In genomic region chr14:49238206-49238605, GRCm38 (mm10) we compare ENCODE assay signal across 8 mouse cellular contexts. TPM values are rescaled to one million over a fixed set of nuclear protein-coding genes. Genes with fewer than 3 reads are reported as not detected.
DNase-seq lines count a peak whose midpoint lies in the region; ATAC-seq and TF ChIP-seq lines count a peak whose summit lies in the region.

No protein-coding gene starts in this region.

- no peak overlapping the region for H3K9ac ChIP-seq in kidney, embryonic 14.5 days (ENCODE audit: low read depth, low read length)
- no peak overlapping the region for H3K9ac ChIP-seq in limb, embryonic 11.5 days (ENCODE audit: low read length)
- H3K9ac ChIP-seq in neural tube, embryonic 11.5 days (ENCODE audit: low read length) = no peak overlapping the region

- no peak overlapping the region for H3K4me2 ChIP-seq in kidney, embryonic 14.5 days (replicated peaks; ENCODE audit: low read depth, low read length)
- no peak overlapping the region for H3K4me2 ChIP-seq in limb, embryonic 11.5 days (ENCODE audit: low read depth, severe bottlenecking)
- no peak overlapping the region for H3K4me2 ChIP-seq in neural tube, embryonic 11.5 days (ENCODE audit: low read depth)

- H3K4me1 ChIP-seq in cortical plate, adult 2 months (ENCODE audit: control insufficient read depth, insufficient read depth, low read length) = no peaks in the 10 kb centered on the region
- H3K4me1 ChIP-seq in kidney, embryonic 14.5 days (ENCODE audit: control insufficient read depth, insufficient read depth, low read length) = no peaks in the 10 kb centered on the region
- no peaks in the 10 kb centered on the region for H3K4me1 ChIP-seq in limb, embryonic 11.5 days (ENCODE audit: control insufficient read depth, insufficient read depth, low read length)
- H3K4me1 ChIP-seq in neural tube, embryonic 11.5 days (ENCODE audit: control insufficient read depth, insufficient read depth, low read length) = no peaks in the 10 kb centered on the region

- TF ChIP-seq POLR2A in cortical plate, adult 2 months (IDR thresholded peaks at IDR 0.05; ENCODE audit: extremely low read depth, insufficient read depth, low read length) = no peak

- no peaks in the 10 kb centered on the region for H3K9me3 ChIP-seq in kidney, embryonic 14.5 days (ENCODE audit: control insufficient read depth, low read length)
- no peaks in the 10 kb centered on the region for H3K9me3 ChIP-seq in limb, embryonic 11.5 days (ENCODE audit: control insufficient read depth, low read length)
- H3K9me3 ChIP-seq in neural tube, embryonic 11.5 days (ENCODE audit: control insufficient read depth, low read length) = no peaks in the 10 kb centered on the region

- H3K27me3 ChIP-seq in kidney, embryonic 14.5 days (ENCODE audit: control insufficient read depth, insufficient read depth, low read length) = no peaks in the 10 kb centered on the region
- no peaks in the 10 kb centered on the region for H3K27me3 ChIP-seq in limb, embryonic 11.5 days (ENCODE audit: control insufficient read depth, insufficient read depth, low read length)
- H3K27me3 ChIP-seq in neural tube, embryonic 11.5 days (ENCODE audit: control insufficient read depth, insufficient read depth, low read length) = no peaks in the 10 kb centered on the region

- TF ChIP-seq CTCF in cortical plate, adult 2 months (IDR thresholded peaks at IDR 0.05; ENCODE audit: extremely low read depth, insufficient read depth, low read length) = peak; percentile 93

- WGBS in kidney, embryonic 14.5 days = 36% methylated on average over 11 of the region's 11 CpGs
- WGBS in limb, embryonic 11.5 days = 29% methylated on average over 11 of the region's 11 CpGs
- WGBS in neural tube, embryonic 11.5 days = 38% methylated on average over 11 of the region's 11 CpGs

- DNase-seq in 3T3-L1 (ENCODE audit: low read depth, low spot score) = peak; percentile 68
- peak; percentile 56 to 83 for DNase-seq in adrenal gland, adult (ENCODE audit: inconsistent age in 2 of 2, low spot score in 1 of 2)
- peak; percentile 42 to 63 for DNase-seq in heart, adult 18-20 months
- peak; percentile 65 for DNase-seq in limb, embryonic 11.5 days (ENCODE audit: low spot score)
- peak; percentile 54 for DNase-seq in neural tube, embryonic 11.5 days (ENCODE audit: low spot score)
- peak; percentile 41 for DNase-seq in thymus, postnatal 14 days

- no peak overlapping the region for H3K4me3 ChIP-seq in cortical plate, adult 2 months (ENCODE audit: insufficient read depth, low read length)
- H3K4me3 ChIP-seq in kidney, embryonic 14.5 days (ENCODE audit: low read length) = no peak overlapping the region
- no peak overlapping the region for H3K4me3 ChIP-seq in limb, embryonic 11.5 days (ENCODE audit: low read depth, low read length)
- H3K4me3 ChIP-seq in neural tube, embryonic 11.5 days (ENCODE audit: low read depth, low read length) = no peak overlapping the region

- ATAC-seq in kidney, embryonic 14.5 days (ENCODE audit: low FRiP score, low TSS enrichment) = peak; percentile 56; the same call in 1 of the 2 replicates
- ATAC-seq in limb, embryonic 11.5 days (ENCODE audit: insufficient number of reproducible peaks, low FRiP score, low TSS enrichment, low read depth) = peak; percentile 54; the same call in 1 of the 2 replicates
- ATAC-seq in neural tube, embryonic 11.5 days (ENCODE audit: insufficient read depth, low FRiP score, low TSS enrichment) = peak; percentile 45

- H3K36me3 ChIP-seq in kidney, embryonic 14.5 days (ENCODE audit: control insufficient read depth, insufficient read depth, low read length) = no peaks in the 10 kb centered on the region
- no peaks in the 10 kb centered on the region for H3K36me3 ChIP-seq in limb, embryonic 11.5 days (ENCODE audit: control insufficient read depth, insufficient read depth, low read length)
- no peaks in the 10 kb centered on the region for H3K36me3 ChIP-seq in neural tube, embryonic 11.5 days (ENCODE audit: control insufficient read depth, insufficient read depth, low read length)

- no peak overlapping the region for H3K27ac ChIP-seq in cortical plate, adult 2 months (ENCODE audit: insufficient read depth, low read length)
- H3K27ac ChIP-seq in kidney, embryonic 14.5 days (ENCODE audit: low read depth, low read length) = no peak overlapping the region
- no peak overlapping the region for H3K27ac ChIP-seq in limb, embryonic 11.5 days (replicated peaks; ENCODE audit: low read depth, low read length)
- H3K27ac ChIP-seq in neural tube, embryonic 11.5 days (ENCODE audit: low read depth, low read length) = no peak overlapping the region

RNA-seq across cellular contexts. Expression of gene ccdc198, which starts 7.1 kb away (rescaled TPM):
- polyA plus RNA-seq in cortical plate, adult 2 months (2012; rRNA removed) = not detected in 2 replicates
- total RNA-seq in heart, adult 18-20 months (2021) = not detected
- 81.9 and 89.6 TPM in 2 replicates for polyA plus RNA-seq in kidney, embryonic 14.5 days (2014; fragmentation: Nextera tagmentation; extraction: Ambion mirVana)
- 0.05 and 0.27 TPM in 2 replicates for polyA plus RNA-seq in limb, embryonic 11.5 days (2014; fragmentation: Nextera tagmentation; extraction: Ambion mirVana)
- 0.46 and 0.87 TPM in 2 replicates for polyA plus RNA-seq in neural tube, embryonic 11.5 days (2014; fragmentation: Nextera tagmentation; extraction: Ambion mirVana)

Comparison
In these comparisons a context has a peak if more than half of its experiments do, and no peak if none do; other contexts are left out.
1. RNA of gene ccdc198, which starts 7.1 kb away (polyA plus RNA-seq): 81.9 to 89.6 TPM in kidney, embryonic 14.5 days; 0.46 to 0.87 TPM in neural tube, embryonic 11.5 days, 0.05 to 0.27 TPM in limb, embryonic 11.5 days and not detected in cortical plate, adult 2 months; every median in the first group is over 10 times any median in the second.
2. Peak in every context shown above with its lines, with median percentiles within 50 percentile points of each other: DNase-seq and ATAC-seq.